Mouse (Mus musculus): ENCODE data around the gene Dnah6. TPM values are rescaled to one million over a fixed set of nuclear protein-coding genes. Genes with fewer than 3 reads are reported as not detected.
A peak's percentile ranks its signal among the peaks of the same experiment; 100 is the strongest.

Gene Dnah6
- polyA plus RNA-seq, 1 experiment from 2014 or later = 0.26 TPM

GRCm38 (mm10) chr6:73184276-73184675, 37.2 kb downstream of the Dnah6 start:
- H3K27ac ChIP-seq = no peak overlapping the region
- 64% methylated on average over 5 of the region's 5 CpGs for WGBS
- no peak overlapping the region for H3K9ac ChIP-seq
- no peaks in the 10 kb centered on the region for H3K36me3 ChIP-seq
- H3K27me3 ChIP-seq = 0 out of 2 replicates have a peak, but pooled peaks cover 5% of the 10 kb centered on the region
- ATAC-seq (ENCODE audit: borderline replicate concordance, extremely low read depth, low FRiP score, low TSS enrichment) = no peak
- no peak overlapping the region for H3K4me3 ChIP-seq
- H3K4me2 ChIP-seq = no peak overlapping the region
- H3K4me1 ChIP-seq = peaks cover 12% of the 10 kb centered on the region; the same call in 1 of the 2 replicates
- H3K9me3 ChIP-seq = no peaks in the 10 kb centered on the region

- Histone ChIP-seq H3K9me3 (no peaks in the 10 kb centered on the region), H3K4me2 (no peak overlapping the region), H3K9ac (no peak overlapping the region), H3K36me3 (no peaks in the 10 kb centered on the region), H3K4me3 (no peak overlapping the region), H3K27me3 (no peaks in the 10 kb centered on the region), H3K27ac (no peak overlapping the region), H3K4me1 (peaks cover 12% of the 10 kb centered on the region; the same call in 1 of the 2 replicates)
- WGBS = 29% methylated on average over 3 of the region's 3 CpGs
- ATAC-seq (ENCODE audit: borderline replicate concordance, extremely low read depth, low FRiP score, low TSS enrichment) = peak; percentile 11; the same call in 1 of the 2 replicates
Observed at GRCm38 (mm10) chr6:73182987-73183386, 38.5 kb downstream of the Dnah6 start.

DNA sequence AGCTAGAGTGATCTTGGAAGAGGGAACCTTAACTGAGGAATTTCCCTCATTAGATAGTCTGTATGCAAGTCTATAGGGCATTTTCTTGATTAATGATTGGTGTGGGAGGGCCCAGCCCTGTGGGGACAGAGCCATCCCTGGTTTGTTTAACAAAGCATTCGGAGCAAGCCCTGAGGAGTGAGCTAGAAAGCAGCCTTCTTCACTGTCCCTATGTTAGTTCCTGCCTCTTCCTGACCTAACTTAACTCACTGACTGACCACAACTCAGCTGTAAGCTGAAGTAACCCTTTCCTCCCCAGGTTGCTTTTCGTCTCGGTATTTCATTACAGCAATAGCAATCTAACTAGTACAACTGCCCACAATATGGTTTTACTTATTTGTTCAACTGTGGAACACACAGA, 39.0 kb downstream of the Dnah6 start:
- WGBS = 31% methylated on average over 3 of the region's 3 CpGs

GRCm38 (mm10) chr6:73182006-73182405, 39.4 kb downstream of the Dnah6 start:
- no peaks in the 10 kb centered on the region for H3K36me3 ChIP-seq
- H3K4me3 ChIP-seq = no peak overlapping the region
- H3K9me3 ChIP-seq = no peaks in the 10 kb centered on the region
- H3K4me1 ChIP-seq = peaks cover 12% of the 10 kb centered on the region; the same call in 1 of the 2 replicates
- no peak overlapping the region for H3K27ac ChIP-seq
- H3K27me3 ChIP-seq = no peaks in the 10 kb centered on the region
- no peak overlapping the region for H3K9ac ChIP-seq
- 54% methylated on average over 4 of the region's 4 CpGs for WGBS
- ATAC-seq (ENCODE audit: borderline replicate concordance, extremely low read depth, low FRiP score, low TSS enrichment) = no peak
- H3K4me2 ChIP-seq = no peak overlapping the region

More for the DNA sequence above, 39.0 kb downstream of the Dnah6 start:
- Histone ChIP-seq H3K27ac (no peak overlapping the region), H3K27me3 (no peaks in the 10 kb centered on the region), H3K9me3 (no peaks in the 10 kb centered on the region), H3K4me2 (no peak overlapping the region), H3K9ac (no peak overlapping the region), H3K36me3 (no peaks in the 10 kb centered on the region), H3K4me1 (peaks cover 12% of the 10 kb centered on the region; the same call in 1 of the 2 replicates), H3K4me3 (no peak overlapping the region)
- ATAC-seq (ENCODE audit: borderline replicate concordance, extremely low read depth, low FRiP score, low TSS enrichment) = no peak

- Histone ChIP-seq H3K4me1 (no peaks in the 10 kb centered on the region), H3K27me3 (no peaks in the 10 kb centered on the region), H3K9ac (no peak overlapping the region), H3K4me2 (no peak overlapping the region), H3K36me3 (no peaks in the 10 kb centered on the region), H3K27ac (no peak overlapping the region), H3K9me3 (no peaks in the 10 kb centered on the region), H3K4me3 (no peak overlapping the region)
- no peak for ATAC-seq (ENCODE audit: borderline replicate concordance, extremely low read depth, low FRiP score, low TSS enrichment)
- 51% methylated on average over 3 of the region's 3 CpGs for WGBS
Observed at GRCm38 (mm10) chr6:73175156-73175555, 46.3 kb downstream of the Dnah6 start.

GRCm38 (mm10) chr6:73167230-73167629, 54.2 kb downstream of the Dnah6 start:
- WGBS = 66% methylated on average over 3 of the region's 3 CpGs
- no peak overlapping the region for H3K9ac ChIP-seq
- H3K27me3 ChIP-seq = no peaks in the 10 kb centered on the region
- no peak overlapping the region for H3K4me3 ChIP-seq
- H3K4me2 ChIP-seq = no peak overlapping the region
- H3K36me3 ChIP-seq = no peaks in the 10 kb centered on the region
- no peak for ATAC-seq (ENCODE audit: borderline replicate concordance, extremely low read depth, low FRiP score, low TSS enrichment)
- H3K27ac ChIP-seq = no peak overlapping the region
- H3K9me3 ChIP-seq = no peaks in the 10 kb centered on the region
- H3K4me1 ChIP-seq = no peaks in the 10 kb centered on the region

- Histone ChIP-seq H3K27ac (no peak overlapping the region), H3K4me2 (no peak overlapping the region), H3K4me3 (no peak overlapping the region), H3K9me3 (no peaks in the 10 kb centered on the region), H3K4me1 (no peaks in the 10 kb centered on the region), H3K27me3 (no peaks in the 10 kb centered on the region), H3K9ac (no peak overlapping the region), H3K36me3 (no peaks in the 10 kb centered on the region)
- ATAC-seq (ENCODE audit: borderline replicate concordance, extremely low read depth, low FRiP score, low TSS enrichment) = no peak
- 82% methylated on average over 1 of the region's 1 CpGs for WGBS
Observed at GRCm38 (mm10) chr6:73162958-73163357, 58.5 kb downstream of the Dnah6 start.

DNA sequence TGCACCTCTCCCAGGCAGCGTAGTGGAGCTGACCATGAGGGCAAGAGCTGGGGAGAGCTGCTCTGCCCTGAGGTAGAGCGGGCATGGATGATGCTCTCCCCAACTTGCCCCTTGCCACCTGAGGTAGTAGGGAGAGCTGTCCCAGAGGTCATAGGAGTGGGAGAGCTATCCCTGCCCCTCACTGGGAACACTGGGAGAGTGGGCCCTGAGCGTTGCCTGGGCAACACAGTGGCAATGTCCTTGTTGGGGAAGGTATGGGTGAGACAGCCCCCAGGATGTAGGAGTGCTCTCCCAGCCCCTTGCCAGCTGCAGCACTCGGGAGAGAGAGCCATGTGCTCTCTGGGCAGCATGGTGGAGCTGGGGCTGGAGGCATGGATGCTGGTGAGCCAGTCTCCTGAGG, 60.1 kb downstream of the Dnah6 start:
- 0 out of 2 replicates have a peak, but pooled peaks have one; percentile 39 for ATAC-seq (ENCODE audit: borderline replicate concordance, extremely low read depth, low FRiP score, low TSS enrichment)
- no peaks in the 10 kb centered on the region for H3K27me3 ChIP-seq
- H3K4me3 ChIP-seq = no peak overlapping the region
- no peak overlapping the region for H3K4me2 ChIP-seq
- 76% methylated on average over 4 of the region's 4 CpGs for WGBS
- H3K27ac ChIP-seq = no peak overlapping the region
- no peaks in the 10 kb centered on the region for H3K36me3 ChIP-seq
- no peaks in the 10 kb centered on the region for H3K4me1 ChIP-seq
- no peak overlapping the region for H3K9ac ChIP-seq
- H3K9me3 ChIP-seq = no peaks in the 10 kb centered on the region

DNA sequence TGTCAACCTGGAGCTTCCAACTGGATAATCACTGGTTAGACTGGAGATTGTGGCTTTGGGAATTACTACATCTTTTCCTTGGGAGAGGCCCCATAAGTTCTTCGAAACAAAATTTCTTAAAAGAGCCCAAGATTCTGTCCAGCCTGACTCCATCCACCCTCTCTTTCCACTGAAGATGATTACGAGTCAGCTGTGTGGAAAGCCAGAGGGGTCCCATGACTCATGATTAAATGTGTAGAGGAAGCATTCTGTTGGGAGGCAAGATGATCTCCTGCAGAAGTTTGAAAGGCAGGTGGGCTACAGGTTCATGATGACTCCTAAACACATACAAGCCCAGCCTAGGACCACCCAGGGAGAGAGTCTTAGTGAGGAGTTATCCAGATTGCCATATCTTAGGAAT, 66.0 kb downstream of the Dnah6 start:
- 80% methylated on average over 2 of the region's 2 CpGs for WGBS
- Histone ChIP-seq H3K36me3 (no peaks in the 10 kb centered on the region), H3K9me3 (no peaks in the 10 kb centered on the region), H3K4me3 (no peak overlapping the region), H3K27ac (no peak overlapping the region), H3K4me1 (no peaks in the 10 kb centered on the region), H3K4me2 (no peak overlapping the region), H3K9ac (no peak overlapping the region), H3K27me3 (no peaks in the 10 kb centered on the region)
- no peak for ATAC-seq (ENCODE audit: borderline replicate concordance, extremely low read depth, low FRiP score, low TSS enrichment)

DNA sequence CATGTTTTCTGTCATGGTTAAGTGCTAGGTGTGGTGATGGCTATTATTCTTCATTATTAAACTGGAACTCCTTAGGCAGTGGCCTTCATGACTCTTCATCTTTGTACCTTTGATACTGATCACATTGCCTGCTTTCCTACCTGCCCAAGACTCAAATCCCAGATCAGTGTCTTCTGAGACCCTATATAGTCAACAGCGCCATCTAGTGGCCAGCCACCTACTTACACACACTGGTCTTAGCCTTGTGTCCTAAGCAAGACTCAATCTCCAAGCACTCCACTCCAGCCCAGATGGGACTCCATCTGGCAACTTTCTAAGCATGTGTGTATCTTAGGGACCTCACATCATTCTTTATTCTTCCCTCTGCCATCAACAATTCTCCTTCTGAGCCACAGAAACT, 67.8 kb downstream of the Dnah6 start:
- Histone ChIP-seq H3K27me3 (no peaks in the 10 kb centered on the region), H3K9me3 (no peaks in the 10 kb centered on the region), H3K27ac (no peak overlapping the region), H3K4me2 (no peak overlapping the region), H3K36me3 (no peaks in the 10 kb centered on the region), H3K4me1 (no peaks in the 10 kb centered on the region), H3K9ac (no peak overlapping the region), H3K4me3 (no peak overlapping the region)
- ATAC-seq (ENCODE audit: borderline replicate concordance, extremely low read depth, low FRiP score, low TSS enrichment) = peak; percentile 52; the same call in 1 of the 2 replicates
- WGBS = 0% methylated on average over 1 of the region's 1 CpGs

DNA sequence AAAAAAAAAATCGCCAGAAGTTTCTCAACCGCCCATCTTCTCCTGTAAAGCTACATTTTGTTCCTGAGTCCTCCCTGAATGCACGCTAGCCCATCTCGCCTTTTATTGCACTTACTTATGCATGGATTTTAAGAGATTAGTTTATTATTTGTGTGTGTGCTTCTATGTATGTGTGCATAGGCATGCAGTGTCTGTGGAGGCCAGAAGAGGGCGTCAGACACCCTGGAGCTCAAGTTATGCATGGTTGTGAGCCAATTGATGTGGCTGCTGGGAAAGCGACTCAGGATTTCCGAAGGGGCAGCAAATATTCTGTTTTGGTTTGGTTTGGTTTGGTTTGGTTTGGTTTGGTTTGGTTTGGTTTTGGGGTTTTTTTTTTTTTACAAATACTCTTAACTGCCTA, 78.0 kb downstream of the Dnah6 start:
- Histone ChIP-seq H3K4me1 (no peaks in the 10 kb centered on the region), H3K36me3 (no peaks in the 10 kb centered on the region), H3K4me2 (no peak overlapping the region), H3K9ac (no peak overlapping the region), H3K4me3 (no peak overlapping the region), H3K27ac (no peak overlapping the region), H3K27me3 (no peaks in the 10 kb centered on the region), H3K9me3 (no peaks in the 10 kb centered on the region)
- WGBS = 86% methylated on average over 7 of the region's 7 CpGs
- ATAC-seq (ENCODE audit: borderline replicate concordance, extremely low read depth, low FRiP score, low TSS enrichment) = no peak

DNA sequence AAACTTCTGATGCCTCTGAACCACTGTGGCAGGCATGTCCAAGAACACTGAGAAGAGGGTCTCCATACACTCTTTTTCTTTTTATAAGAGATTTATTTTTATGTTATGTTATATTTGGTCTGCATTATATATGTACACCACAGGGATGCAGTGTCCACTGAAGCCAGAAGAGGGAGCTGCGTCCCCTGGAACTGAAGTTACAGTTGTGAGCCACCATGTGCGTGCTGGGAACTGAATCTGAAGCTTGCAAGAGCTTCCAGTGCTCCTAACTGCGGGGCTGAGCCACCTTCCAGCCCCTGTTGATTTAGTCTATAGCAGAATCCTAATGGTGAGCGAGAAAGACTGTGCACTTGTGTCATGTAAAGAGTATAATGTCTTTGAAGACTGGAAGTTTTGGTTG, 78.7 kb downstream of the Dnah6 start:
- H3K4me3 ChIP-seq = no peak overlapping the region
- no peak for ATAC-seq (ENCODE audit: borderline replicate concordance, extremely low read depth, low FRiP score, low TSS enrichment)
- H3K27ac ChIP-seq = no peak overlapping the region
- no peaks in the 10 kb centered on the region for H3K27me3 ChIP-seq
- H3K4me1 ChIP-seq = no peaks in the 10 kb centered on the region
- H3K9me3 ChIP-seq = no peaks in the 10 kb centered on the region
- no peak overlapping the region for H3K9ac ChIP-seq
- H3K4me2 ChIP-seq = no peak overlapping the region
- no peaks in the 10 kb centered on the region for H3K36me3 ChIP-seq
- WGBS = 82% methylated on average over 4 of the region's 4 CpGs

GRCm38 (mm10) chr6:73140836-73141235, 80.6 kb downstream of the Dnah6 start:
- no peak overlapping the region for H3K9ac ChIP-seq
- H3K36me3 ChIP-seq = no peaks in the 10 kb centered on the region
- no peak for ATAC-seq (ENCODE audit: borderline replicate concordance, extremely low read depth, low FRiP score, low TSS enrichment)
- 73% methylated on average over 3 of the region's 3 CpGs for WGBS
- no peak overlapping the region for H3K4me2 ChIP-seq
- H3K9me3 ChIP-seq = no peaks in the 10 kb centered on the region
- H3K27me3 ChIP-seq = no peaks in the 10 kb centered on the region
- no peaks in the 10 kb centered on the region for H3K4me1 ChIP-seq
- no peak overlapping the region for H3K27ac ChIP-seq
- no peak overlapping the region for H3K4me3 ChIP-seq

All from lung, embryonic 15.5 days (tissue).